Mouse (Mus musculus) embryonic facial prominence, embryonic 14.5 days (tissue): Measurements from ENCODE around the gene Tspear. TPM values are rescaled to one million over a fixed set of nuclear protein-coding genes. Genes with fewer than 3 reads are reported as not detected.

Experiments
- ATAC-seq: fragments of 200-750 bp; cut with Nextera tagmentation; 2 replicates; pipeline ENCODE4 v1.8.0; 2017; ENCODE audit warnings: low read depth, moderate number of reproducible peaks, moderate TSS enrichment
- DNase-seq: peaks from one replicate; pipeline ENCODE4 v3.0.0-alpha.2; 2015; ENCODE audit warnings: low spot score
- H3K27ac ChIP-seq: fragments of 300-500 bp; sonication (generic); replicated peaks from 2 replicates; pipeline ENCODE4 v1.5.1; 2014; ENCODE audit warnings: low read depth, mild to moderate bottlenecking, low read length, moderate library complexity
- H3K27me3 ChIP-seq: fragments of 300-500 bp; sonication (generic); replicated peaks from 2 replicates; pipeline ENCODE4 v1.6.1; 2014; ENCODE audit warnings: low read length; ENCODE audit not compliant: control insufficient read depth, insufficient read depth
- H3K36me3 ChIP-seq: fragments of 300-500 bp; sonication (generic); 2 replicates; pipeline ENCODE4 v1.6.1; 2014; ENCODE audit warnings: low read length, mixed read lengths; ENCODE audit not compliant: control insufficient read depth, insufficient read depth
- H3K4me1 ChIP-seq: fragments of 300-500 bp; sonication (generic); 2 replicates; pipeline ENCODE4 v1.6.1; 2014; ENCODE audit warnings: antibody characterized with exemption, low read length; ENCODE audit not compliant: control insufficient read depth, insufficient read depth
- H3K4me2 ChIP-seq: fragments of 300-500 bp; sonication (generic); 2 replicates; pipeline ENCODE4 v1.6.1; 2014; ENCODE audit warnings: low read depth, mild to moderate bottlenecking, low read length, moderate library complexity, mixed read lengths
- H3K4me3 ChIP-seq: fragments of 300-500 bp; sonication (generic); 2 replicates; pipeline ENCODE4 v1.5.1; 2014; ENCODE audit warnings: low read depth, mild to moderate bottlenecking, low read length
- H3K9ac ChIP-seq: fragments of 300-500 bp; sonication (generic); 2 replicates; pipeline ENCODE4 v1.6.1; 2014; ENCODE audit warnings: low read depth, mild to moderate bottlenecking, low read length, moderate library complexity, mixed read lengths
- H3K9me3 ChIP-seq: fragments of 300-500 bp; sonication (generic); 2 replicates; pipeline ENCODE4 v1.6.1; 2016; ENCODE audit warnings: low read length; ENCODE audit not compliant: control insufficient read depth
- WGBS: fragments of 180-500 bp; shearing (Covaris S2); extraction: QIAGEN DNeasy Blood & Tissue Kit; methylation state at CpG from one replicate; pipeline ENCODE4 v1.1.7; 2014; 5-methylcytosine and 5-hydroxymethylcytosine counted together
- polyA plus RNA-seq: library from polyadenylated mRNA; unstranded; fragments of >200 nt; fragmentation: Nextera tagmentation; extraction: Ambion mirVana; gene quantifications from 2 replicates; pipeline ENCODE4 v1.2.1, GENCODE M21; 2014

Gene Tspear
- polyA plus RNA-seq, 1 experiment from 2014 or later = 1.3 TPM

GRCm38 (mm10) chr10:77847538-77847937, 161.2 kb downstream of the Tspear start:
- Histone ChIP-seq H3K36me3 (no peaks in the 10 kb centered on the region), H3K27me3 (no peaks in the 10 kb centered on the region), H3K27ac (no peak overlapping the region), H3K4me3 (no peak overlapping the region), H3K9ac (no peak overlapping the region), H3K4me1 (no peaks in the 10 kb centered on the region), H3K4me2 (no peak overlapping the region), H3K9me3 (peaks cover 17% of the 10 kb centered on the region; the same call in 1 of the 2 replicates)
- WGBS = 80% methylated on average over 2 of the region's 2 CpGs
- DNase-seq (no peak), ATAC-seq (no peak; the same call in 1 of the 2 replicates)

- ATAC-seq (no peak), DNase-seq (no peak)
- no peaks in the 10 kb centered on the region for H3K27me3 ChIP-seq
- H3K9me3 ChIP-seq = no peaks in the 10 kb centered on the region
- H3K4me1 ChIP-seq = no peaks in the 10 kb centered on the region
- no peak within 1 kb of the TSS for H3K4me2 ChIP-seq
- no peak within 1 kb of the TSS for H3K4me3 ChIP-seq
- 65% methylated on average over 9 of the region's 9 CpGs for WGBS
- no peaks in the 10 kb centered on the region for H3K36me3 ChIP-seq
- no peak within 1 kb of the TSS for H3K27ac ChIP-seq
- no peak within 1 kb of the TSS for H3K9ac ChIP-seq
These were observed 166.2 kb downstream of the Tspear start, which contains the start of gene Gm10318 for GRCm38 (mm10) chr10:77852559-77852958. TSS of gene Gm10318 (plus strand) at chr10:77852859.

- Histone ChIP-seq H3K27me3 (no peaks in the 10 kb centered on the region), H3K36me3 (no peaks in the 10 kb centered on the region)
These were observed 175.3 kb downstream of the Tspear start, which contains the start of gene Gm3285 for GRCm38 (mm10) chr10:77861675-77862074. TSS of gene Gm3285 (plus strand) at chr10:77861975.

GRCm38 (mm10) chr10:77864067-77864761, 177.8 kb downstream of the Tspear start:
- WGBS = 36% methylated on average over 13 of the region's 14 CpGs
- no peaks in the 10 kb centered on the region for H3K36me3 ChIP-seq
- 0 out of 2 replicates have a peak overlapping the region, but pooled peaks have one; percentile 21 for H3K27ac ChIP-seq
- no peaks in the 10 kb centered on the region for H3K27me3 ChIP-seq
- no peaks in the 10 kb centered on the region for H3K4me1 ChIP-seq
- DNase-seq (peak; percentile 53), ATAC-seq (peak; percentile 87)
- no peak overlapping the region for H3K9ac ChIP-seq
- peak overlapping the region; percentile 12; the same call in 1 of the 2 replicates for H3K4me3 ChIP-seq
- H3K9me3 ChIP-seq = no peaks in the 10 kb centered on the region
- H3K4me2 ChIP-seq = peak overlapping the region; percentile 39

More at GRCm38 (mm10) chr10:77861675-77862074, 175.3 kb downstream of the Tspear start, which contains the start of gene Gm3285:
- no peaks in the 10 kb centered on the region for H3K4me1 ChIP-seq
- DNase-seq (no peak), ATAC-seq (no peak)
- H3K9ac ChIP-seq = no peak within 1 kb of the TSS
- H3K27ac ChIP-seq = no peak within 1 kb of the TSS
- 44% methylated on average over 7 of the region's 7 CpGs for WGBS
- no peak within 1 kb of the TSS for H3K4me2 ChIP-seq
- no peak within 1 kb of the TSS for H3K4me3 ChIP-seq
- no peaks in the 10 kb centered on the region for H3K9me3 ChIP-seq

- WGBS = 29% methylated on average over 11 of the region's 11 CpGs
- Histone ChIP-seq H3K4me1 (no peaks in the 10 kb centered on the region), H3K9me3 (no peaks in the 10 kb centered on the region), H3K27ac (no peak overlapping the region), H3K4me3 (peak overlapping the region; percentile 12; the same call in 1 of the 2 replicates), H3K36me3 (no peaks in the 10 kb centered on the region), H3K4me2 (peak overlapping the region; percentile 39), H3K27me3 (no peaks in the 10 kb centered on the region), H3K9ac (no peak overlapping the region)
- DNase-seq (no peak), ATAC-seq (no peak)
These were observed 178.4 kb downstream of the Tspear start for GRCm38 (mm10) chr10:77864762-77865143.

- 0% methylated on average over 1 of the region's 1 CpGs for WGBS
- DNase-seq (no peak), ATAC-seq (no peak)
- Histone ChIP-seq H3K27me3 (no peaks in the 10 kb centered on the region), H3K36me3 (no peaks in the 10 kb centered on the region), H3K4me2 (no peak overlapping the region), H3K9ac (no peak overlapping the region), H3K4me3 (no peak overlapping the region), H3K27ac (no peak overlapping the region), H3K4me1 (no peaks in the 10 kb centered on the region), H3K9me3 (no peaks in the 10 kb centered on the region)
These were observed 181.2 kb downstream of the Tspear start for GRCm38 (mm10) chr10:77867546-77867945.

GRCm38 (mm10) chr10:77869651-77870050, 183.3 kb downstream of the Tspear start:
- 88% methylated on average over 7 of the region's 7 CpGs for WGBS
- no peaks in the 10 kb centered on the region for H3K4me1 ChIP-seq
- no peaks in the 10 kb centered on the region for H3K9me3 ChIP-seq
- DNase-seq (no peak), ATAC-seq (no peak)
- H3K4me2 ChIP-seq = no peak overlapping the region
- no peak overlapping the region for H3K27ac ChIP-seq
- no peaks in the 10 kb centered on the region for H3K36me3 ChIP-seq
- H3K4me3 ChIP-seq = no peak overlapping the region
- H3K9ac ChIP-seq = no peak overlapping the region
- no peaks in the 10 kb centered on the region for H3K27me3 ChIP-seq

- Histone ChIP-seq H3K36me3 (no peaks in the 10 kb centered on the region), H3K9me3 (no peaks in the 10 kb centered on the region), H3K27ac (no peak overlapping the region), H3K9ac (no peak overlapping the region), H3K4me1 (no peaks in the 10 kb centered on the region), H3K27me3 (no peaks in the 10 kb centered on the region), H3K4me3 (no peak overlapping the region), H3K4me2 (no peak overlapping the region)
- DNase-seq (no peak), ATAC-seq (no peak)
- WGBS = 46% methylated on average over 6 of the region's 6 CpGs
These were observed 192.6 kb downstream of the Tspear start for GRCm38 (mm10) chr10:77878985-77879384.

- Histone ChIP-seq H3K27ac (no peak overlapping the region), H3K9ac (no peak overlapping the region), H3K36me3 (no peaks in the 10 kb centered on the region), H3K4me3 (no peak overlapping the region), H3K4me1 (no peaks in the 10 kb centered on the region), H3K4me2 (no peak overlapping the region), H3K9me3 (no peaks in the 10 kb centered on the region), H3K27me3 (no peaks in the 10 kb centered on the region)
- DNase-seq (no peak), ATAC-seq (no peak)
- WGBS = 72% methylated on average over 3 of the region's 3 CpGs
These were observed 193.9 kb downstream of the Tspear start for GRCm38 (mm10) chr10:77880305-77880704.
